Mouse (Mus musculus) MEL (cell line): Measurements from ENCODE around the gene Mprip. TPM values are rescaled to one million over a fixed set of nuclear protein-coding genes. Genes with fewer than 3 reads are reported as not detected.

ENCODE experiments used
- DNase-seq: peaks from one replicate; pipeline ENCODE4 v3.0.0; 2011; ENCODE audit warnings: low read depth, low spot score
- H3K27ac ChIP-seq: 2 replicates; pipeline ENCODE4 v1.5.1; 2012; ENCODE audit warnings: low read depth, mild to moderate bottlenecking, control low read depth, low read length, moderate library complexity; ENCODE audit not compliant: control insufficient read depth
- H3K27me3 ChIP-seq, 2 experiments: fragments of 150-350 bp in 1 of 2; sonication (generic) in 1 of 2; 2 replicates each; pipeline ENCODE4 v1.6.1; 2012; ENCODE audit warnings: low read length in 2 of 2, mild to moderate bottlenecking in 2 of 2, improper control_type of control experiment in 1 of 2, moderate library complexity in 1 of 2; ENCODE audit not compliant: insufficient read depth in 2 of 2, control insufficient read depth in 1 of 2
- H3K36me3 ChIP-seq, 2 experiments: 2 replicates each; pipeline ENCODE4 v1.6.1; 2012 to 2014; ENCODE audit warnings: low read length in 2 of 2, improper control_type of control experiment in 1 of 2, inconsistent platforms in 1 of 2, mild to moderate bottlenecking in 1 of 2; ENCODE audit not compliant: insufficient read depth in 2 of 2, control insufficient read depth in 1 of 2
- H3K4me1 ChIP-seq, 2 experiments: fragments of 150-350 bp in 1 of 2; sonication (generic) in 1 of 2; 2 replicates each; pipeline ENCODE4 v1.6.1; 2012; ENCODE audit warnings: low read length in 2 of 2, improper control_type of control experiment in 1 of 2, mild to moderate bottlenecking in 1 of 2; ENCODE audit not compliant: insufficient read depth in 2 of 2, control insufficient read depth in 1 of 2
- H3K4me3 ChIP-seq, 2 experiments: fragments of 150-350 bp in 1 of 2; sonication (generic) in 1 of 2; 2 replicates each; pipeline ENCODE4 v1.5.1; 2012; ENCODE audit warnings: low read depth in 2 of 2, low read length in 2 of 2, mild to moderate bottlenecking in 2 of 2, moderate library complexity in 2 of 2, control low read depth in 1 of 2, improper control_type of control experiment in 1 of 2; ENCODE audit not compliant: control insufficient read depth in 1 of 2, insufficient read depth in 1 of 2
- H3K79me2 ChIP-seq: 2 replicates; pipeline ENCODE4 v1.6.1; 2012; ENCODE audit warnings: mild to moderate bottlenecking, low read length, moderate library complexity; ENCODE audit not compliant: control insufficient read depth, poor library complexity, insufficient read depth
- H3K9ac ChIP-seq: 2 replicates; pipeline ENCODE4 v1.6.1; 2012; ENCODE audit warnings: low read depth, mild to moderate bottlenecking, control low read depth, low read length, moderate library complexity; ENCODE audit not compliant: control insufficient read depth, poor library complexity, severe bottlenecking
- H3K9me3 ChIP-seq: fragments of 150-350 bp; sonication (generic); replicated peaks from 2 replicates; pipeline ENCODE4 v1.6.1; 2012; ENCODE audit warnings: mild to moderate bottlenecking, low read length, improper control_type of control experiment, moderate library complexity; ENCODE audit not compliant: insufficient read depth
- CHD1 ChIP-seq: IDR thresholded peaks from 2 replicates; pipeline ENCODE4 v1.6.1; 2012; ENCODE audit warnings: low read depth, mild to moderate bottlenecking, inconsistent platforms, low read length, improper control_type of control experiment
- CTCF ChIP-seq, 3 experiments: IDR thresholded peaks in 2 of 3; conservative IDR thresholded peaks in 1 of 3; 2 replicates each; pipeline ENCODE4 v1.5.1; 2011 to 2012; ENCODE audit warnings: low read length in 3 of 3, low read depth in 2 of 3, mild to moderate bottlenecking in 2 of 3, improper control_type of control experiment in 1 of 3, inconsistent platforms in 1 of 3, mixed read lengths in 1 of 3, moderate library complexity in 1 of 3; ENCODE audit not compliant: control insufficient read depth in 1 of 3, insufficient read depth in 1 of 3, poor library complexity in 1 of 3, severe bottlenecking in 1 of 3
- E2F4 ChIP-seq: IDR thresholded peaks from 2 replicates; pipeline ENCODE4 v1.6.1; 2011; ENCODE audit warnings: low read depth, low read length, improper control_type of control experiment, borderline replicate concordance
- ETS1 ChIP-seq: IDR thresholded peaks from 2 replicates; pipeline ENCODE4 v1.6.1; 2012; ENCODE audit warnings: low read depth, mild to moderate bottlenecking, inconsistent platforms, low read length, improper control_type of control experiment, moderate library complexity
- GABPA ChIP-seq: IDR thresholded peaks from 2 replicates; pipeline ENCODE4 v1.6.1; 2012; ENCODE audit warnings: low read depth, mild to moderate bottlenecking, inconsistent platforms, low read length, improper control_type of control experiment, moderate library complexity
- JUND ChIP-seq: IDR thresholded peaks from 2 replicates; pipeline ENCODE4 v1.6.1; 2011; ENCODE audit warnings: low read depth, mild to moderate bottlenecking, improper control_type of control experiment, low read length
- KAT2A ChIP-seq: conservative IDR thresholded peaks from 2 replicates; pipeline ENCODE4 v1.6.1; 2012; ENCODE audit warnings: low read depth, low read length, improper control_type of control experiment, inconsistent platforms
- MAX ChIP-seq: IDR thresholded peaks from 2 replicates; pipeline ENCODE4 v1.6.1; 2011; ENCODE audit warnings: low read length, improper control_type of control experiment
- MEF2A ChIP-seq: IDR thresholded peaks from 2 replicates; pipeline ENCODE4 v1.6.1; 2014; ENCODE audit warnings: low read depth, mild to moderate bottlenecking, inconsistent platforms, low read length, improper control_type of control experiment; ENCODE audit not compliant: poor library complexity, insufficient replicate concordance, severe bottlenecking; ENCODE audit errors: extremely low read depth
- MXI1 ChIP-seq: IDR thresholded peaks from 2 replicates; pipeline ENCODE4 v1.6.1; 2011; ENCODE audit warnings: mild to moderate bottlenecking, low read depth, low read length, improper control_type of control experiment
- MYB ChIP-seq: IDR thresholded peaks from 2 replicates; pipeline ENCODE4 v1.6.1; 2011; ENCODE audit warnings: mild to moderate bottlenecking, low read depth, low read length, improper control_type of control experiment
- NELFE ChIP-seq: IDR thresholded peaks from 2 replicates; pipeline ENCODE4 v1.6.1; 2011; ENCODE audit warnings: low read depth, low read length, improper control_type of control experiment
- POLR2AphosphoS2 ChIP-seq: IDR thresholded peaks from 2 replicates; pipeline ENCODE4 v1.6.1; 2011; ENCODE audit warnings: low read length, improper control_type of control experiment
- POLR2AphosphoS5 ChIP-seq: IDR thresholded peaks from 2 replicates; pipeline ENCODE4 v1.6.1; 2012; ENCODE audit warnings: low read depth, borderline replicate concordance, mild to moderate bottlenecking, inconsistent platforms, low read length, moderate library complexity, mixed read lengths
- TBP ChIP-seq: IDR thresholded peaks from 2 replicates; pipeline ENCODE4 v1.8.0; 2011; ENCODE audit warnings: low read depth, low read length, improper control_type of control experiment
- TCF12 ChIP-seq: IDR thresholded peaks from 2 replicates; pipeline ENCODE4 v1.6.1; 2014; ENCODE audit warnings: low read depth, mild to moderate bottlenecking, inconsistent platforms, low read length, improper control_type of control experiment, moderate library complexity
- UBTF ChIP-seq: IDR thresholded peaks from 2 replicates; pipeline ENCODE4 v1.6.1; 2012; ENCODE audit warnings: low read depth, mild to moderate bottlenecking, inconsistent platforms, low read length, improper control_type of control experiment, moderate library complexity, borderline replicate concordance; ENCODE audit not compliant: insufficient read depth
- ZC3H11A ChIP-seq: IDR thresholded peaks from 2 replicates; pipeline ENCODE4 v1.6.1; 2012; ENCODE audit warnings: low read depth, mild to moderate bottlenecking, inconsistent platforms, low read length, improper control_type of control experiment
- ZKSCAN1 ChIP-seq: IDR thresholded peaks from 2 replicates; pipeline ENCODE4 v1.6.1; 2012; ENCODE audit warnings: low read depth, mild to moderate bottlenecking, inconsistent platforms, low read length, improper control_type of control experiment, moderate library complexity
- ZMIZ1 ChIP-seq: IDR thresholded peaks from 2 replicates; pipeline ENCODE4 v1.6.1; 2012; ENCODE audit warnings: low read depth, mild to moderate bottlenecking, inconsistent platforms, low read length, improper control_type of control experiment, moderate library complexity
- ZNF384 ChIP-seq: IDR thresholded peaks from 2 replicates; pipeline ENCODE4 v1.6.1; 2012; ENCODE audit warnings: low read depth, mild to moderate bottlenecking, inconsistent platforms, low read length, improper control_type of control experiment
- polyA plus RNA-seq, 2 experiments: library from polyadenylated mRNA; stranded (reverse) in 1 of 2; unstranded in 1 of 2; fragments of >175 nt in 1 of 2; fragments of >200 nt in 1 of 2; gene quantifications; 2 replicates each; pipeline versions ENCODE4 v1.2.1 to v1.2.4; 2012; ENCODE audit warnings: low replicate concordance in 2 of 2, low read depth in 1 of 2; ENCODE audit not compliant: insufficient read length in 2 of 2, insufficient read depth in 1 of 2, missing spikeins in 1 of 2
- total RNA-seq: library from RNA; depleted of rRNA; stranded (reverse); fragments of 300-350 nt; gene quantifications from 2 replicates; pipeline ENCODE4 v1.2.3, GENCODE M21; 2012

The Mprip gene
- total and polyA plus RNA-seq, 3 experiments = 103 to 174 (median 142) TPM

DNA sequence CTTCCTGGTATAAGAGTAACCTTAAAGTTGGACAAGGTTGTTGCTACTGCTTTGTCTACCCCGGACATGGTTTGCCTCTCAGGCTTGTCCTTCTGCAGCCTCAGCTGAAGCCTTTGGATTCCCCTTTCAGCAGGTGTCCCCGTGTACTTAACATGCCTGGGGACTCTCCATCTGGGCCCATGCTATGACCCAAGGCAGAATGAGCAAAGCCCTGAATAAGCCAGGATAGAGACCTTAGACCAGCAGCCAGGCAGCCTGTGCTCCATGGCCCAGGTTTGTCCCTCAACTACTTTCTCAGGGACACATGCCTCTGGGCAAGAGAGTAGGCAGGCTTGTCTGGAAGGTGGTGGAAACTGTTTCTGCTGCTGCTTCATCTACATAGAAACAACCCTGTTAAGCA is 82.2 kb downstream of the Mprip start:
- no peak overlapping the region for H3K27ac ChIP-seq
- peaks cover 0 to 38% of the 10 kb centered on the region in 2 experiments; a peak in 3 of 4 replicates for H3K36me3 ChIP-seq
- DNase-seq = no peak
- H3K9ac ChIP-seq = no peak overlapping the region
- H3K9me3 ChIP-seq = no peaks in the 10 kb centered on the region
- peaks cover 27 to 33% of the 10 kb centered on the region in 2 experiments for H3K4me1 ChIP-seq
- H3K27me3 ChIP-seq = no peaks in the 10 kb centered on the region
- TF ChIP-seq MAX = no peak
- TF ChIP-seq ZC3H11A = no peak
- no peak for TF ChIP-seq CHD1
- no peak for TF ChIP-seq JUND
- TF ChIP-seq ZNF384 = no peak
- TF ChIP-seq KAT2A = no peak
- no peak for TF ChIP-seq UBTF
- no peak for TF ChIP-seq E2F4
- no peak for TF ChIP-seq TBP
- no peak for TF ChIP-seq TCF12
- TF ChIP-seq ZKSCAN1 = no peak
- no peak for TF ChIP-seq ETS1
- TF ChIP-seq NELFE = no peak
- no peaks in the 10 kb centered on the region for H3K79me2 ChIP-seq
- no peak overlapping the region for H3K4me3 ChIP-seq

DNA sequence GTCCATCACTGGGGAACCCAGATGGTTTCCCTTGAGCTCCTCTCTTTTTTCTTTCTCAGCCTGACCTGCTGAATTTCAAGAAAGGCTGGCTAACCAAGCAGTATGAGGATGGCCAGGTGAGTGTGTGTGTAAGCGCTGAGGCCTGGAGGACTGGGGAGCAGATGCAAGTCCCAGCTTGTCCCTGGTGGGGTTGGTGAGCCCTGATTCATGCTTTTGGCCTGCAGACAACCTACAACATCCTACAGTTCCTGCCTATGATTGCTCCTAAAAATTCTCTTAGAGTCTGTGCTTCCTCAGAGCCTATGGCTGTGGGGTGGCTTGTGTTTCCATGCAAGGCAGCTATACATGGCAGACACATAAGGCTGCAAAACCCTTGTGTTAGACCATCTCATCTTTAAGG is 82.6 kb downstream of the Mprip start:
- no peak for DNase-seq
- Histone ChIP-seq H3K27me3 (no peaks in the 10 kb centered on the region), H3K36me3 (peaks cover 0 to 34% of the 10 kb centered on the region in 2 experiments; a peak in 3 of 4 replicates), H3K9me3 (no peaks in the 10 kb centered on the region), H3K4me3 (no peak overlapping the region), H3K4me1 (peaks cover 25 to 29% of the 10 kb centered on the region in 2 experiments), H3K9ac (no peak overlapping the region), H3K27ac (no peak overlapping the region), H3K79me2 (no peaks in the 10 kb centered on the region)
- TF ChIP-seq CTCF (IDR thresholded peaks at IDR 0.05 in 2 of 3, conservative IDR thresholded peaks at IDR 0.05 in 1 of 3; ENCODE audit: control insufficient read depth in 1 of 3, insufficient read depth in 1 of 3, low read depth in 2 of 3, low read length in 3 of 3, poor library complexity in 1 of 3, severe bottlenecking in 1 of 3) = no peak
- TF ChIP-seq MEF2A = no peak
- TF ChIP-seq GABPA = no peak
- no peak for TF ChIP-seq POLR2AphosphoS2
- TF ChIP-seq E2F4 = no peak
- no peak for TF ChIP-seq ZKSCAN1
- TF ChIP-seq CHD1 = no peak
- TF ChIP-seq ZC3H11A = no peak
- no peak for TF ChIP-seq POLR2AphosphoS5
- no peak for TF ChIP-seq MYB
- TF ChIP-seq MAX = no peak
- no peak for TF ChIP-seq ZMIZ1
- TF ChIP-seq MXI1 = no peak
